Mouse (Mus musculus) left cerebral cortex, postnatal 36 days (tissue): ENCODE measurements around the gene Plgrkt. TPM values are rescaled to one million over a fixed set of nuclear protein-coding genes. Genes with fewer than 3 reads are reported as not detected.
"Not testable (repeated sequence)": the region's sequence is repeated elsewhere in the genome, so short reads cannot be mapped to it uniquely, and the experiment has no call there.

Experiments
- DNase-seq, 2 experiments: peaks; one replicate each; pipeline ENCODE4 v3.0.0; 2021 to 2022; ENCODE audit warnings: low spot score in 2 of 2, mixed read lengths in 1 of 2
- intact Hi-C: fragments of 180-260 bp; cut with DNase I; formaldehyde crosslinking; loops from one replicate; pipeline ENCODE4 v1.15.1; 2025
- total RNA-seq, 2 experiments: library from RNA; stranded (reverse); gene quantifications; 2 replicates each; pipeline ENCODE4 v1.2.3; 2021

The Plgrkt gene
- 10 to 100 TPM; 23.7 to 28.6 TPM for total RNA-seq

- peak; percentile 40 to 44 for DNase-seq
- intact Hi-C loops, result no loop called here
These were observed at the start of gene Plgrkt, which contains the start of gene Cd274 for GRCm38 (mm10) chr19:29366969-29367622. TSS of gene Plgrkt (minus strand) at chr19:29367390. TSS of gene Cd274 (plus strand) at chr19:29367455.

GRCm38 (mm10) chr19:29416393-29416902 lies 49.3 kb upstream of the Plgrkt start:
- intact Hi-C loops, result no loop called here
- no peak for DNase-seq

DNA sequence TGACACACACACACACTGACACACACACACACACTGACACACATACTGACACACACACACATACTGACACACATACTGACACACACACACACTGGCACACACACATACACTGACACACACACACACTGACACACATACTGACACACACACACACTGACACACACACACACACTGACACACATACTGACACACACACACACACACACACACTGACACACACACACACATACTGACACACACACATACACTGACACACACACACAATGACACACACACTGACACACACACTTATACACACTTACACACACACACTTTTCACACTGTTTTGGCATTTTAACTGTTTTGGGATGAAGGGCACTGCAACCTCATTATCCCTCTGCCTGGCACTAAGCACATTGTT lies 47.7 kb upstream of the Plgrkt start:
- DNase-seq, intact Hi-C loops: not testable (repeated sequence)

- no peak for DNase-seq
- intact Hi-C loops, result no loop called here
These were observed 47.3 kb upstream of the Plgrkt start for GRCm38 (mm10) chr19:29414513-29414912.

DNA sequence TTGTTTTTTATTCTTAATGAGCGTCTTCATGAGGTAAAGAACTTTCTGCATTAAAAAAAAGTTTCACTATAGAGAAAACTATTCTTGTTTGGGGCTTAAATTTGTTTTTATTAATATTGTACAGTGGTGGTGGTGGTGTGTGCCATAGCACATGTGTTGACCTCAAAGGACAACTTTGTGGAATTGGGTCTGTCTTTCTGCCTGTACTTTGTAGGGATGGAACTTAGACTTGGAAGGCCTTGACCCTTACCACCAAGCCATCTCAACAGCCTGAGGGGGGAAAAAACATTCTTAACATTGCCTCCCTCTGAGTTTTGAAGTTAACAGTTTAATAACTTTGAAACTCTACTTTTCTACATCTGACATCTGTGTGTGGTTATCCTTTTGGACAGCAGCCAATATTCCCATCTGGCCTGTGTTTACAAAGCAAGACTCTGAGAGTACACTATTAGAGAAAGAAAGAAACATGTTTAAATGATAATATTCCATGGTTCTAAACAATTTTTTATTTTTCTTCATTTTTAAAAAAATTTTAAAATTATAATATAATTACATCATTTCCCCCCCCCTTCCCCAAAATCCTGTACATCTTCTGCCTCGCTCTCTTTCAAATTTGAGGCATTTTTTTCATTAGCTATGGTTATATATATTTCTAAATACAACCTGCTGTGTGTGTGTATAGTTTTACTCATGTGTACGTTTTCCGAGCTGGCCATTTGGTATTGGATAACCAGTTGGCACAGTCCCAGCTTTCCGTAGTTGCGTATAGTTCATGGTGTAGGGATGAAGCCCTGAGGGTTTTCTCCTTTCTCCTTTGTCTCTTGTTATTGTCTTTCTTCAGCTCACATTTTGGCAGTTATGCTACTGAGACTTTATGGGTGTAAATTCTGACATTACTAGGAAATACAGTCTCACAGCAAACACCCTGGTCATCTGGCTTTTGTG lies 45.6 kb upstream of the Plgrkt start:
- DNase-seq, result no peak
- intact Hi-C loops, result no loop called here

- DNase-seq, result no peak
- intact Hi-C loops, result no loop called here
These were observed 43.4 kb upstream of the Plgrkt start, which contains the start of gene Pdcd1lg2 for GRCm38 (mm10) chr19:29410619-29411018. TSS of gene Pdcd1lg2 (plus strand) at chr19:29410919.

DNA sequence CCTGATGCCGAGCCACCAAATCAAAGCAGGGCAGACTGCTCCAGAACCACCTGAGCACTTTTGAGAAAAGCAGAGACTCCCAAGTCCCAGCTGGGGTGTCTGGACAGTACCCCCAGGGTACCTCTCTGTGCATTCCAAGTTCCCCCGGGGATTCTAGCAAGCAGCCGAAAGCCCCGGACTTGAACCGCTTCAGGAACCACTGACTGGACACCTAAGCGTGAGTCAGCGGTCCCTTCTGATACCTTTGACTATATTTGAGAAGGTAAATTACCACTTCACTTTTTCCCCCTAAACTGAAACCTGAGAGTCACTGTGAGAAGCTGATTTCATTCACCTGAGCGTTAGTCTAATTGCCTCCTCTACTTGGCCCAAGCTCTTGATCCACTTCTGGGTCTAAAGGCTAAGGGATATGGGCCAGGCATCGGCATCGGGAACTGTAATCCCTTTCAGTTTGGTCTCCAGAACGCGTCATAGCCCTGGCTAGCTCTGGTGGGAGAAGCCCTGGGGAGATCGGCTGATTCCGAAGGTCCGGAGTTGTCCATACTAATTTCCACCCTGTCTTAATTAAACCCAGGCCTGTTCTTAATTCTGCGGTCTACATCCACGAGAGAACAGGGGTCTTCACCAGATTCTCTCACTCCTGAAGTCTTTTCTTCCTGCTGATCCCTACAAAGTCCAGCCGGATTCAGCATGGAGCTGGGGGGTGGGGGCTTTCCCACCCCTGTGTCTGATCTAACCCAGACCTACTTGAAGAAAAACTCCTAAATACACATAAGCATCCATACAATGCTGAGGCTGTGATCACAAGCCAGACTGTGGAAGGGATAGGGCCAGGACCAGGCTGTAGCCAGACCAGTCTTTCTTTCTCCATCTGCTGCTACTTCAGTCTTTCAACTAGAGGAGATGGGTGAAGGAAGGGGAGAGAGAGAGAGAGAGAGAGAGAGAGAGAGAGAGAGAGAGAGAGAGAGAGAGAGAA lies 39.1 kb upstream of the Plgrkt start:
- DNase-seq, result no peak
- intact Hi-C loops, result no loop called here

DNA sequence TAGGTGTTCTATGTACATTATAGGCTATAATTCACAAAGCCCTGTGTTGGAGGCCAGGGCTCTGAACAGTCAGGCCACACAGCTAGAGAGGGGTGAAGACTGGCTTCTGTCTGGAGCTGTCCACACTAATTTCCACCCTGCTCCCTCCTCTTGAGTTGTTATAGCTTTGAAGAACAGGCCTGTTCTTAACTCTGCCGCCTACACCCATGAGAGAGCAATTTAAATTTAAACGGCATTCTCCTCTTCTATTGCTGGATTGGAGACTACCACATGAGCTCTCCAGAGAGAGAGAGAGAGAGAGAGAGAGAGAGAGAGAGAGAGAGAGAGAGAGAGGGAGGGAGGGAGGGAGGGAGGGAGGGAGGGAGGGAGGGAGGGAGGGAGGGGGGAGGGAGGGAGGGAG lies 38.2 kb upstream of the Plgrkt start:
- intact Hi-C loops, result no loop called here
- DNase-seq, result no peak

DNA sequence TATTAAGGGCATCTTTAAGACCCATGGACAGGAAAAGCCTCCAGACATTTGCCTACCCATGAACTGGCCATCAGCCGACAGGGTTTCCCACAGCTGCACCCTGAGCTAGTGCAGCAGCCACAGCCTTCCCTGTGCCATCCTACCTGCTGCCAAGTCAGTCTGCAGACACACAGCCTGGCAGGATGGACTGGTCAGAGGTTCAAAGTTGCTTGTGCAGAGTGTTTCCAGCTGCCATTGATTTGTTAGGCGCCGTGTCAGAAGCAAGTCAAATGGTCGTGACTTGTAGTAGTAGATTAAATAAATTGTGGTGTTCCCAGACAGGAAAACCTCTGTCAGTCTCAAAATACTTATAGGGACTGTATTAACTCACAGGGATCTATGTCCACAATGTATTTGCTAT lies 36.1 kb upstream of the Plgrkt start:
- intact Hi-C loops, result no loop called here
- no peak for DNase-seq

DNA sequence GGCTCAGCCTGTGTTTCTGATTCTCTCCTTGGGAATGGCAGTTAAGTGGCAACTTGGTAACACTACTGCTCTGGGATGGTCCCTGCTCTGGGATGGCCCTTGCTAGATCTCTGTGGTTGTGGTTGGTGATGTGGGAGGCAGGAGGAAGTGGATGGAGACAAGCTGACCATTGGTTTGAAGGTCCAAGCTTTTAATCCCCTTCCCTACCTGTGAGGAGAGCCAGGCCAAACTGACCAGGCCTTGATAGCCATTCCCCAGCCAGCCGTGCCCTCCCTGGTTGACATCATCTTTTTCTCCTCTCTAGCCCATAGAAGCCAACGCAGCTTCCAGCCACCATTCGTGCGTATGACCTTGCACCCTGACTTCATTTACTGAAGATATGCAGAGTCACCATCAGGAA lies 35.4 kb upstream of the Plgrkt start:
- DNase-seq, result no peak
- intact Hi-C loops, result no loop called here

GRCm38 (mm10) chr19:29400466-29400865 lies 33.3 kb upstream of the Plgrkt start:
- intact Hi-C loops, result no loop called here
- DNase-seq, result no peak

GRCm38 (mm10) chr19:29399786-29400185 lies 32.6 kb upstream of the Plgrkt start:
- intact Hi-C loops, result no loop called here
- DNase-seq, result no peak

DNA sequence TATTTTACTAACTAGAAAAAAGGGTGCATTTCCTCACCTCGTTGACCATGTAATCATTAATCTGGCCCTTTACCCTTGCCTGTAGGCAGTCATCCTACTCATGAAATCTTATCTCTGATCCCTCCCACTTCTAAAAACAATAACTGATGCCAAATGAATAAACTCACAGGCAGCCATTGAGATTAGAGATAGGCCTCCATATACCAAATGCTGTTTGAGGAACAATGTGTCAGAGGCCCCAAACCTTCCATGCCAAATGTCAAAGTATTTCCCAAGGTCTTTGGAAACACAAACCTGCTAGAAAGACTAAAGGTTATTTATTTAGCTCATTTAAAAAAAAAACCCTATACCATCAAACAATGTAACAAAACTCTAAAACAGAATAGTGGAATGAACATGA lies 29.2 kb upstream of the Plgrkt start:
- intact Hi-C loops, result no loop called here
- DNase-seq, result no peak

DNA sequence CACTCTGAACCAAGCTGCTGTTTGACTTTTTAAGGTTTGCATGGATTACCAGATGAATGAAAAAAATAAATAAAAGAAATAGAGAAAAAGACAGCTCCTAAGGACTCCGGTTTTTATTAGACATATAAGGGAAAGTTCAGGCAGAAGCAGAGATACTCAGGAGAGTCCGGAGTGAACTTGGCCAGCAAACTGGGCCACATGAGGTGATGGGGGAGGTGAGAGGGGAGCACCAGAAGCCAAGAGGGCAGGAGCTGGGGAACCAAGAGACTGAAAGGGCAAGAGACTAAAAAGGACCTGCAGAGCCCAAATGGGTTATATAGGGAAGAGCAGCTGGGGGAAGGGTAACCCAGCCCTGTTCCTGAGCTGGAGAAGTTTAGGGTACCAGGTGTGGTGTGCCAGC lies 27.5 kb upstream of the Plgrkt start:
- intact Hi-C loops, result no loop called here
- no peak for DNase-seq

DNA sequence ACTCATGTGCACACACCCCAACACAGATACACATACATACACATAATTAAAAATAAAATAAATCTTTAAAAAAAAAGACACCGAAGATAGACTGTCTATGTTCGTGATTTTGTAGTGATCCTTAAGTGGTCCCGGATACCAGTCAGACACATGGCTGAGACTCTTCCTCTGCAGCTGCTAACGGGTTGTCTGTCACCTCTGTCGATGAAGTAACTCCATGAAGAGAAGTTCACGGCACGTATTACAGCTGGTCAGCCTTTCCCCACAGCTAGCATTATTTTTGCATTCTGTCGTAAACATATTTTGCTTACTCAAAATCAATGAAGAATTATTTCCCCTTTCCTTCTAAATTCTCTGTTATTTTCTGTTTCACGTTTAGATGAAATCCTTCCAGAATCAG lies 26.1 kb upstream of the Plgrkt start:
- intact Hi-C loops, result no loop called here
- no peak for DNase-seq

- intact Hi-C loops, result no loop called here
- DNase-seq, result no peak
These were observed 24.1 kb upstream of the Plgrkt start for GRCm38 (mm10) chr19:29391279-29391678.

GRCm38 (mm10) chr19:29390483-29390882 lies 23.3 kb upstream of the Plgrkt start:
- intact Hi-C loops, result no loop called here
- no peak for DNase-seq

GRCm38 (mm10) chr19:29388818-29389217 lies 21.6 kb upstream of the Plgrkt start:
- no peak for DNase-seq
- intact Hi-C loops, result no loop called here

GRCm38 (mm10) chr19:29385822-29386221 lies 18.6 kb upstream of the Plgrkt start:
- no peak for DNase-seq
- intact Hi-C loops, result no loop called here

DNA sequence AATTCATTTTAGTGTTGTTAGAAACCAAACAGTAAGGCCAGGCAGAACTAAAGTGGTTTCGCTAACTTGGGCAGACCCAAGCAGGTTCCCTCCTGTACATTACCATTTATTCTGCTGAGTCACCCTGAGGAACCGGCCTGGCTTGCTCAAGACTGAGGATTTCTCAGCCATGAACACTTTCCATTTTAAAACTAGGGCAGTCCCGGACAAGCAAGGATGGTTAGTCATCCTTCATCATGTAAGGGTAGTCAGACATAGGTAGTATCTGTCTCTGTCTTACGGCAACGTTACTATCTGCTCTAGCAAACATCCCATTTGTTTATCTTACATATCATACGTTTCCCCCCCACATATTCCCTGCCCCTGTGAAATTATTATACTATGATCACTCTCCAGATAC lies 17.8 kb upstream of the Plgrkt start:
- intact Hi-C loops, result no loop called here

More for the DNA sequence above, 17.8 kb upstream of the Plgrkt start:
- no peak for DNase-seq
